Mouse (Mus musculus) liver, postnatal 0 days (tissue): ENCODE results near the gene Rasgrp3. TPM values are rescaled to one million over a fixed set of nuclear protein-coding genes. Genes with fewer than 3 reads are reported as not detected.

Experiments used
- ATAC-seq: fragments of 200-750 bp; cut with Nextera tagmentation; 2 replicates; pipeline ENCODE4 v1.8.0; 2017; ENCODE audit warnings: mild to moderate bottlenecking, moderate library complexity
- DNase-seq: peaks from one replicate; pipeline ENCODE4 v3.0.0-alpha.2; 2016
- H3K27ac ChIP-seq: fragments of 300-500 bp; sonication (generic); 2 replicates; pipeline ENCODE4 v1.5.1; 2014; ENCODE audit warnings: antibody characterized with exemption, moderate library complexity, mild to moderate bottlenecking, low read depth
- H3K27me3 ChIP-seq: fragments of 300-500 bp; sonication (generic); 2 replicates; pipeline ENCODE4 v1.6.1; 2014; ENCODE audit warnings: low read length, control low read depth, mixed read lengths; ENCODE audit not compliant: insufficient read depth
- H3K36me3 ChIP-seq: fragments of 300-500 bp; sonication (generic); replicated peaks from 2 replicates; pipeline ENCODE4 v1.6.1; 2014; ENCODE audit warnings: mild to moderate bottlenecking, control low read depth, low read length, moderate library complexity, mixed read lengths; ENCODE audit not compliant: insufficient read depth
- H3K4me1 ChIP-seq: fragments of 300-500 bp; sonication (generic); 2 replicates; pipeline ENCODE4 v1.6.1; 2014; ENCODE audit warnings: antibody characterized with exemption, mild to moderate bottlenecking, control low read depth; ENCODE audit not compliant: insufficient read depth
- H3K4me2 ChIP-seq: fragments of 300-500 bp; sonication (generic); 2 replicates; pipeline ENCODE4 v1.6.1; 2014; ENCODE audit warnings: low read depth, mild to moderate bottlenecking, low read length, moderate library complexity, mixed read lengths
- H3K4me3 ChIP-seq: fragments of 300-500 bp; sonication (generic); 2 replicates; pipeline ENCODE4 v1.5.1; 2014; ENCODE audit warnings: low read depth, low read length
- H3K9ac ChIP-seq: fragments of 300-500 bp; sonication (generic); replicated peaks from 2 replicates; pipeline ENCODE4 v1.6.1; 2014; ENCODE audit warnings: mild to moderate bottlenecking, moderate library complexity
- H3K9me3 ChIP-seq: fragments of 300-500 bp; sonication (generic); 2 replicates; pipeline ENCODE4 v1.6.1; 2016; ENCODE audit warnings: mild to moderate bottlenecking, control low read depth, low read length, mixed read lengths
- CTCF ChIP-seq: sonication (generic); IDR thresholded peaks from 2 replicates; pipeline ENCODE4 v1.5.1; 2016; ENCODE audit warnings: antibody characterized with exemption, low read depth
- EP300 ChIP-seq: IDR thresholded peaks from 2 replicates; pipeline ENCODE4 v1.6.1; 2016; ENCODE audit warnings: antibody characterized with exemption, low read depth, mild to moderate bottlenecking
- WGBS: fragments of 180-500 bp; shearing (Covaris S2); extraction: QIAGEN DNeasy Blood & Tissue Kit; methylation state at CpG from one replicate; pipeline ENCODE4 v1.1.7; 2014; ENCODE audit not compliant: insufficient replicate concordance; 5-methylcytosine and 5-hydroxymethylcytosine counted together
- polyA plus RNA-seq: library from polyadenylated mRNA; unstranded; fragments of >200 nt; fragmentation: Nextera tagmentation; extraction: Ambion mirVana; gene quantifications from 2 replicates; pipeline ENCODE4 v1.2.1, GENCODE M21; 2015

The Rasgrp3 gene
- polyA plus RNA-seq, 1 experiment from 2014 or later, result 4.1 TPM

DNA sequence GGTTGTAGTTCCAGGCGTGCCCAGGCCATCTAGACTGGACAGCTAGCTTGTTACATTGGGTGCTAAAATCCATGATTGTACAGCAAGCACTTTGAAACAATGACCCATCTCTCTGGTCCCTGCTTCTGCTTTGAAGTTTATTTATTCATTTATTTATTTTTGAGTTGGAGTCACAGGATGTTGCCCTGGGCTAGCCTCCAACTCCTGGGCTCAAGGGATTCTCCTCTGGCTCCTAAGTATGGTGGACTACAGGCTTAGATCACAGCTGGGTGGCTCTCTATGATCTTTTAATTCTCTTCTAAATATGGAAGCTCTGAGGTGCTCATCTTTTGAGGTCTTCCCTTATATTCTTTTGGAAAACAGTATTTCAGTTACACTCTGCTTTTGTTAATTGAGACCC is 90.7 kb downstream of the Rasgrp3 start:
- DNase-seq (no peak), ATAC-seq (no peak)
- 72% methylated on average over 1 of the region's 1 CpGs for WGBS
- no peaks in the 10 kb centered on the region for H3K27me3 ChIP-seq
- TF ChIP-seq CTCF (no peak), EP300 (no peak)
- H3K9me3 ChIP-seq, result no peaks in the 10 kb centered on the region
- H3K36me3 ChIP-seq, result no peaks in the 10 kb centered on the region
- H3K4me3 ChIP-seq, result no peak overlapping the region
- no peak overlapping the region for H3K27ac ChIP-seq
- no peak overlapping the region for H3K4me2 ChIP-seq
- H3K9ac ChIP-seq, result no peak overlapping the region
- 0 out of 2 replicates have a peak, but pooled peaks cover 4% of the 10 kb centered on the region for H3K4me1 ChIP-seq

DNA sequence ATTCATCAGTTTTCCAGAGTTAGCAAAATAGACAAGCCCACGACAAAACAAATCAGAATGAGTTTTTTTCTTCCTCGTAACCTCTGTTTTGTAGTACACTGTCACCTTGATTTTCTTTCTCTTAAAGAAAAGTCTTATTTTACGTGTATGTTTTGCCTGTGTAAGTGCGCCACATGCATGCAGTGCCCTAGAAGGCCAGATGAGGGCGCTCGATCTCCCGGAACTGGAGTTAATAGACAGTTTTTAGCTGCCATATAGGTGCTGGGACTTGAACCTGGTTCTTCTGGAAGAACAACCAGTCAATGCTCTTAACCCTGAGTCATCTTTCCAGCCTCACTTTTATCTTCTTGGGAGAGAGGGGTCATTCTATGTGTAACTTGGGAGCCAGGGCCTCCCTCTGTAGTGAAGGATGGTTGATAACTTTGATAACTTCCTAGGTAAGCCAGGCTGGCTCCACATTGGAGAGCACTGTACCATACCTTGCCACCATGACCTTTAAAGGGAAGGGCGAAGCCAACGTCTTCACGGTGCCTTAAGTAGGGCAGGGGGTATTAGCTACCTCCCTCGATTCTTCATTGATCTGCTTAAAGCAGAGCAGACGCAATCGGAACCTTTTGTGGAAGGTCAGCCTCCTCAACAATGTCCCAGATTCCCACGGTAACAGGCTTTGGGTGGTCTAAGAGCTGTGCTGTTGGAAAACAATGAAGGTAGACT is 93.7 kb downstream of the Rasgrp3 start:
- no peak for DNase-seq
- 89% methylated on average over 14 of the region's 14 CpGs for WGBS

DNA sequence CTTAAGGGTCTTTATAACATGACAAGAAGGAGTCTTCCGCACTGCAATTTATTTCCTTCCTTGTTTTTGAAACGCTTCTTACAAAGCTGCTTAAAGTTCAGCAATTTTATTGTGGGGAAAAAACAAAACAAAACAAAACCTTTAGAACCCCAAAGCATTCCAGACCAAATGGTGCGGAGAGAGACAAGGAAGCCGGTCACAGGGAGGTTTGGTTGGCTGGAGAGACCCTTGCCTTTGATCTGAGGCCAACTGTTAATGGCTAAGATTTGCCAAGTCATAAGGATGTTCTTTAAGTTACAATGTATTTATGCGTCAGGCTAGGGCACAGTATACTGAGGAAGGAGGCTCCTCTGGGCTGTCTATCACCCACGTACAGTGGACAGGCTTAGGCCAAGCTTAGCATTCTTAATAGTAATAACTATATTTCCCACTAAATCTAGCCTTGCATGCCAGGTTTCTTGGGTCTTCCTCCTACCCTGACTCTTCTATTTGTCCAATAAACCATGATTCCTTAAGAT is 96.8 kb downstream of the Rasgrp3 start:
- Histone ChIP-seq H3K9ac (no peak overlapping the region), H3K4me3 (no peak overlapping the region), H3K36me3 (no peaks in the 10 kb centered on the region; the same call in 1 of the 2 replicates), H3K4me2 (no peak overlapping the region), H3K27ac (no peak overlapping the region), H3K9me3 (no peaks in the 10 kb centered on the region), H3K27me3 (no peaks in the 10 kb centered on the region), H3K4me1 (no peaks in the 10 kb centered on the region)
- DNase-seq, result no peak
- TF ChIP-seq EP300, result no peak
- TF ChIP-seq CTCF, result no peak
- no peak for ATAC-seq
- 76% methylated on average over 6 of the region's 6 CpGs for WGBS

More for the DNA sequence above, 93.7 kb downstream of the Rasgrp3 start:
- Histone ChIP-seq H3K4me3 (no peak overlapping the region), H3K9ac (no peak overlapping the region), H3K9me3 (no peaks in the 10 kb centered on the region), H3K4me1 (no peaks in the 10 kb centered on the region), H3K27ac (no peak overlapping the region), H3K4me2 (no peak overlapping the region), H3K27me3 (no peaks in the 10 kb centered on the region), H3K36me3 (no peaks in the 10 kb centered on the region)
- no peak for ATAC-seq
- TF ChIP-seq EP300, result no peak
- TF ChIP-seq CTCF, result peak; percentile 25; the same call in 1 of the 2 replicates

DNA sequence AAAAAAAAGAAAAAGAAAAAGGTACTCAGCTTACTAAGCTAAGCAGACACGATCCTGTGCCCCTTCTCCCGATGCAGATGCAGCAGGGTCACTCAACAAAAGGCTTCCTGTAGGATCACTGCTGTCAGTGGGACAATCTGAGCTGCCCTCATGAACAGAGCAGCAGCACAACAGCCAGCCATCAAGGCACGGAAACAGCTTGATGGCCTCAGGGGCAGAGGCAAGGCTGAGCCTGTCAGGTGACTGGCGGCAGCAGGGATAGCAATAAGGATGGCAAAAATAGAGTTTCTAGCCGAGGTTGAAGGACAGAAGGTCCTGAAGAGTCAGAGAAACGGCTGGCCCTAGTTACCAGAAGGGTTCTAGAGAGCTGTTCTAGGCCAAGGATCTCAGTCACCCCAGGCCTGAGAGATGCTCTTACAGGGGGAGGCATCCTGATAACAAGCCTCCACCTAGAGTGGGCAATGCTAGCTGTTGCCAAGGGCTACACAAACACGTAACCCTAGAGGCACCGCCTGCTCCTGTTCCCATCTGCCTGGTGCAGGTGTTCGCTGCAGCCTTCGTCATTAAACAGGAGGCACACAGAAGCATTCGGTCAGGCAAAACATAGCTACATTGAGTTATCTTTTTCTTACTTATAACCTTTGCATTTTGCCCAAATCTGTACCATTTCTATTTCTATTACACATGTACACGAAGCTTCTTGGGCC is 98.8 kb downstream of the Rasgrp3 start:
- Histone ChIP-seq H3K4me1 (no peaks in the 10 kb centered on the region), H3K9me3 (no peaks in the 10 kb centered on the region), H3K27ac (no peak overlapping the region), H3K4me2 (no peak overlapping the region), H3K4me3 (no peak overlapping the region), H3K27me3 (no peaks in the 10 kb centered on the region), H3K36me3 (no peaks in the 10 kb centered on the region; the same call in none of the 2 replicates), H3K9ac (no peak overlapping the region)
- 72% methylated on average over 12 of the region's 12 CpGs for WGBS
- TF ChIP-seq CTCF, result no peak
- DNase-seq (no peak), ATAC-seq (no peak)

DNA sequence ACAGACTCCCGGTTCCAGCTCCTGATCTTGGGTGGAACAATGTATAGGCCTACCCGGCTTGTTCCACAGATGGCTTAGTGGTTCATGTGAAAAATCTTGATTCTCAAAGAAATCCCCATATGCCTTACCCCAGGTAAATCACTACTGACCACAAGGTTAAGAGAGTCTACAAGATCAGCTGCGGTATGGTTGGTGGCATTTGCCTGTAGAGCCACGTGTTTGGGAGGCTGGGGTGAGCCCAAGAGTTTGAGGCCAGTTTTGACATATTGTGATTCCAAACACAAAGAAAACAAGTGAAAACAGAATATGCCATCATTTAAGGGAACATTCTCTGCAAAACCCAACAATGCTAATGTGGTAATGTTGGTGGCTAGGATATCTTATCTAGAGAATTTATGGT is 99.9 kb downstream of the Rasgrp3 start:
- Histone ChIP-seq H3K9me3 (no peaks in the 10 kb centered on the region), H3K27ac (no peak overlapping the region), H3K27me3 (no peaks in the 10 kb centered on the region), H3K9ac (no peak overlapping the region), H3K36me3 (peaks cover 2% of the 10 kb centered on the region), H3K4me3 (no peak overlapping the region), H3K4me1 (no peaks in the 10 kb centered on the region), H3K4me2 (no peak overlapping the region)
- DNase-seq, result no peak
- TF ChIP-seq EP300, result no peak
- TF ChIP-seq CTCF, result no peak
- 91% methylated on average over 4 of the region's 4 CpGs for WGBS
- ATAC-seq, result no peak

DNA sequence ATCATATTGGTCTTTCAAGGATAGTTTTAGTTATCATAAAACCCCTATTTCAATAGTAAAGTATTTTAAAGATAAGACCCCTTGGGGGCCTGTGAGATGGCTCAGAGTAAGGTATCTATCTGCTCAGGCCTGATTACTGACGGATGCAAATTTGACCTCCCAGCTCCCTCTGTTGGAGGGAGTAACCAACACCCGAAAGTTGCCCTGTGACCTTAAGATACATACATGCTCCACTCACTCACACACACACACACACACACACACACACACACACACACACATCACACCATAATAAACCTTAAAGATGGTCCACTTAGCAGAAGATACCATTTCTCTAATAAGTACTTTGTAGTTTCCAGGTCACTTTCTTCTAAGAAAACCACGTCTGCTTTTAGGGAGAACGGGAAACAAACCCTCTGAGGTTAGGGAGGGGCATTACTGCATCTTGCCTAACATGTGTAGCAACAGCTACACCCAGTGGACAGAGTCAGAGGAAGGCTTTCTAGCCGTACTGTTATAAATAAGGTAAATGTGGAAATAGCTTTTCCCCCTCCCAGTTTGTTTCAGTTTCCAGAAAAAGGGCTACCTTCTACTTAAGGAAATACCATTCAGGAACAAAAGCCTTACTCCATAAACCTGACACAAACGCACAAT is 100.8 kb downstream of the Rasgrp3 start:
- TF ChIP-seq EP300 (no peak), CTCF (peak; percentile 80)
- WGBS, result 31% methylated on average over 6 of the region's 6 CpGs
- Histone ChIP-seq H3K4me3 (no peak overlapping the region), H3K27me3 (no peaks in the 10 kb centered on the region), H3K27ac (no peak overlapping the region), H3K4me2 (no peak overlapping the region), H3K36me3 (peaks cover 2% of the 10 kb centered on the region), H3K9ac (no peak overlapping the region), H3K9me3 (no peaks in the 10 kb centered on the region), H3K4me1 (no peaks in the 10 kb centered on the region)
- DNase-seq (no peak), ATAC-seq (peak; percentile 59; the same call in 1 of the 2 replicates)
